In the genomic region with DNA sequence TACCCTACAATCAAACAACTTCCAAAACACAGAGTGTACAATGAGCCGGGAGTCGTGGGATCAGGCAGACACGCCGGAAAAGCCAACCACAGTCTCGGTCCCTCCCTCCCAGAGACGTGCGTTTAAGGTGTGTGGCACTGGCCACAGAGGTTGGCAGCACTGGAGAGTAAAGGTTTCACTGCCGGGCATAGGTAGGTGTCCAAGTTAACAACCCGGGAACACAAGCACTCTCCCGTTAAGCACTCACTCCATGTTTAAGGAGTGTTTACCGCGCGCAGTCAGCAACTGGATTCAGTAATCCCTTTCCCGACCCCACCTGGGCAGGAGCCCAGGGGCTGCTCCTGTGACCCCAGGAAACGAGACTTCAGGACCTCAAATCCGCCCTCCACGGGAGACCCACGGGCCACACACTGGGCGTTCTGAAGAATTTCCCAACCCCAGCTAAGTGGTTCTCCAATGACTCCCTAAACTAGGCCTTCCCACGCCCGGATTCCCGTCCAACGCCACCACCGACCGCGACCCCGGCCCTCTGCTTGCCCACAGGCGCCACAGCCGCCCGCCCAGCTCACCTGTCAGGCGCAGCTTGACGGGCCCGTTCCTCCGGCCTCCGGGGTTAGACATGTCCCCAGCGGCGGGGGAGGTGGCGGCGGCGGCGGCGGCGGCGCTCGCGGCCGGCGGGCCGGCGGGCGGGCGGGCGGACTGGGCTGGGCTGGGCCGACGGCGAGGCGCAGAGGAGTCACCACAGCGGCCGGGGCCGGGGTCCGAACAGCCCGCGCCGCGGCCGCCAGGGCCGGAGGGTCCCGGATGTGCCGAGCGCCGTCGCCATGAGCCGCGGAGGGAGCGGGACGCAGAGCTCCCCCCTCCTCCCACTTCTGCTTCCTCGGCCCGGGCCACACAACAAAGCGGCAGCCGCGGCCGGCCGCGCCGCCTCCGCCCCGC, we compare ENCODE assay signal across 7 mouse cellular contexts. TPM values are rescaled to one million over a fixed set of nuclear protein-coding genes. Genes with fewer than 3 reads are reported as not detected.
DNase-seq lines count a peak whose midpoint lies in the region; TF ChIP-seq lines count a peak whose summit lies in the region.

No protein-coding gene starts in this region.

- H3K36me3 ChIP-seq in midbrain, embryonic 10.5 days = no peaks in the 10 kb centered on the region

- no peaks in the 10 kb centered on the region for H3K9me3 ChIP-seq in midbrain, embryonic 10.5 days (replicated peaks)

- intact Hi-C loops in gastrocnemius, adult 2 months (cut with DNase I) = loop anchor here (2.0 kb wide), 1 partner anchor 59 kb away; no protein-coding TSS in a partner anchor
- intact Hi-C loops in left cerebral cortex, postnatal 4 days (cut with DNase I) = no loop called here

- H3K4me1 ChIP-seq in midbrain, embryonic 10.5 days = peaks cover 36% of the 10 kb centered on the region

- TF ChIP-seq CTCF in gastrocnemius, adult 2 months (IDR thresholded peaks at IDR 0.05) = no peak

- peak overlapping the region; percentile 78 for H3K4me3 ChIP-seq in gastrocnemius, adult 2 months
- peak overlapping the region; percentile 88 for H3K4me3 ChIP-seq in midbrain, embryonic 10.5 days

- under 1% methylated on average over 87 of the region's 87 CpGs for WGBS in midbrain, embryonic 10.5 days

- peaks cover 5% of the 10 kb centered on the region; the same call in 1 of the 2 replicates for H3K27me3 ChIP-seq in midbrain, embryonic 10.5 days (ENCODE audit: low read depth, poor library complexity, severe bottlenecking)

- peak overlapping the region; percentile 97 for H3K27ac ChIP-seq in gastrocnemius, adult 2 months
- H3K27ac ChIP-seq in midbrain, embryonic 10.5 days (replicated peaks) = peak overlapping the region; percentile 99

- DNase-seq in R1 (ENCODE audit: low read depth, low spot score) = peak; percentile 77
- peak; percentile 35 to 40 for DNase-seq in cerebellum, postnatal 4 days (ENCODE audit: low spot score in 2 of 2)
- DNase-seq in gastrocnemius, adult 2 months = peak; percentile 77
- peak; percentile 60 for DNase-seq in induced T-regulatory cell, adult 2 months (ENCODE audit: low read depth)
- DNase-seq in left cerebral cortex, postnatal 4 days = peak; percentile 41
- DNase-seq in midbrain, embryonic 10.5 days (ENCODE audit: low spot score) = no peak
- peak; percentile 16 for DNase-seq in skeletal muscle tissue, adult 2 months (ENCODE audit: low read depth, low spot score)

RNA-seq across cellular contexts. Expression of gene Smurf2, which starts 0.6 kb away (rescaled TPM):
- total RNA-seq in gastrocnemius, adult 2 months (2021) = 10 to 100 TPM; 26.5 to 32.2 TPM
- total RNA-seq in left cerebral cortex, postnatal 4 days (2021) = 10 to 100 TPM; 45.6 to 48.6 TPM
- polyA plus RNA-seq in midbrain, embryonic 10.5 days (2016; fragmentation: Nextera tagmentation; extraction: Ambion mirVana) = 12.1 and 13.8 TPM in 2 replicates
